8 mouse cellular contexts compared by ENCODE assay signal in genomic region chr16:91465505-91466240, GRCm38 (mm10). TPM values are rescaled to one million over a fixed set of nuclear protein-coding genes. Genes with fewer than 3 reads are reported as not detected.
DNase-seq lines count a peak whose midpoint lies in the region; ATAC-seq and TF ChIP-seq lines count a peak whose summit lies in the region.

No protein-coding gene starts in this region.

- H3K4me2 ChIP-seq in heart, embryonic 15.5 days, result peak overlapping the region; percentile 94
- H3K4me2 ChIP-seq in hindbrain, embryonic 11.5 days (replicated peaks; ENCODE audit: low read depth, low read length), result peak overlapping the region; percentile 85
- H3K4me2 ChIP-seq in midbrain, embryonic 12.5 days (replicated peaks), result peak overlapping the region; percentile 93

- H3K27ac ChIP-seq in heart, embryonic 15.5 days, result peak overlapping the region; percentile 85
- no peak overlapping the region; the same call in 1 of the 2 replicates for H3K27ac ChIP-seq in MEL (ENCODE audit: control insufficient read depth, low read depth, low read length)
- no peak overlapping the region for H3K27ac ChIP-seq in hindbrain, embryonic 11.5 days (ENCODE audit: low read depth, low read length)
- no peak overlapping the region; the same call in 1 of the 2 replicates for H3K27ac ChIP-seq in midbrain, embryonic 12.5 days (replicated peaks)

- intact Hi-C loops in heart, postnatal 14 days (cut with DNase I), result loop anchor here (2.0 kb wide), 1 partner anchor 19 kb away; the partner anchor contains the start of gene Ifnar1
- intact Hi-C loops in gastrocnemius, postnatal 14 days (cut with DNase I; ENCODE audit: low total_unique reads), result no loop called here

- TF ChIP-seq RAD21 in MEL (IDR thresholded peaks at IDR 0.05; ENCODE audit: low read depth, low read length), result no peak

- no peaks in the 10 kb centered on the region for H3K27me3 ChIP-seq in heart, embryonic 15.5 days
- H3K27me3 ChIP-seq in MEL (ENCODE audit: control insufficient read depth in 1 of 2, insufficient read depth in 2 of 2, low read length in 2 of 2), result no peaks in the 10 kb centered on the region
- no peaks in the 10 kb centered on the region for H3K27me3 ChIP-seq in hindbrain, embryonic 11.5 days (ENCODE audit: control insufficient read depth, insufficient read depth, low read length)
- peaks cover 4% of the 10 kb centered on the region; the same call in 1 of the 2 replicates for H3K27me3 ChIP-seq in midbrain, embryonic 12.5 days

- TF ChIP-seq EP300 in MEL (IDR thresholded peaks at IDR 0.05; ENCODE audit: low read depth in 1 of 2, low read length in 2 of 2), result no peak

- no peaks in the 10 kb centered on the region; the same call in 1 of the 2 replicates for H3K79me2 ChIP-seq in MEL (ENCODE audit: control insufficient read depth, insufficient read depth, low read length, poor library complexity)

- no peak for TF ChIP-seq CTCF in MEL (IDR thresholded peaks at IDR 0.05 in 2 of 3, conservative IDR thresholded peaks at IDR 0.05 in 1 of 3; ENCODE audit: control insufficient read depth in 1 of 3, insufficient read depth in 1 of 3, low read depth in 2 of 3, low read length in 3 of 3, poor library complexity in 1 of 3, severe bottlenecking in 1 of 3)

- H3K4me3 ChIP-seq in heart, embryonic 15.5 days, result peak overlapping the region; percentile 75
- peak overlapping the region; percentile 55 to 76 for H3K4me3 ChIP-seq in MEL (ENCODE audit: control insufficient read depth in 1 of 2, insufficient read depth in 1 of 2, low read depth in 2 of 2, low read length in 2 of 2)
- H3K4me3 ChIP-seq in hindbrain, embryonic 11.5 days (ENCODE audit: low read depth, low read length), result peak overlapping the region; percentile 53
- peak overlapping the region; percentile 60 for H3K4me3 ChIP-seq in midbrain, embryonic 12.5 days

- peak overlapping the region; percentile 71 for H3K9ac ChIP-seq in heart, embryonic 15.5 days
- H3K9ac ChIP-seq in MEL (ENCODE audit: control insufficient read depth, low read depth, low read length, poor library complexity, severe bottlenecking), result peak overlapping the region; percentile 69
- H3K9ac ChIP-seq in hindbrain, embryonic 11.5 days (ENCODE audit: low read depth, low read length), result peak overlapping the region; percentile 46; the same call in 1 of the 2 replicates
- H3K9ac ChIP-seq in midbrain, embryonic 12.5 days (replicated peaks), result peak overlapping the region; percentile 62

- no peak for TF ChIP-seq POLR2A in MEL (IDR thresholded peaks at IDR 0.05; ENCODE audit: control insufficient read depth in 1 of 2, insufficient read depth in 1 of 2, low read depth in 1 of 2, low read length in 2 of 2, poor library complexity in 1 of 2)

- no peak for ATAC-seq in heart, embryonic 15.5 days (replicated peaks; ENCODE audit: insufficient number of reproducible peaks, insufficient read depth, low FRiP score, low read depth)
- ATAC-seq in hindbrain, embryonic 11.5 days (ENCODE audit: low FRiP score), result no peak; the same call in 1 of the 2 replicates
- ATAC-seq in midbrain, embryonic 12.5 days (ENCODE audit: low FRiP score, low read depth), result no peak

- peaks cover 31% of the 10 kb centered on the region for H3K4me1 ChIP-seq in heart, embryonic 15.5 days (replicated peaks)
- peaks cover 0 to 10% of the 10 kb centered on the region in 2 experiments; a peak in 3 of 4 replicates for H3K4me1 ChIP-seq in MEL (ENCODE audit: control insufficient read depth in 1 of 2, insufficient read depth in 2 of 2, low read length in 2 of 2)
- peaks cover 2% of the 10 kb centered on the region; the same call in 1 of the 2 replicates for H3K4me1 ChIP-seq in hindbrain, embryonic 11.5 days (replicated peaks; ENCODE audit: control insufficient read depth, insufficient read depth, low read length)
- H3K4me1 ChIP-seq in midbrain, embryonic 12.5 days, result peaks cover 19% of the 10 kb centered on the region

- WGBS in heart, embryonic 15.5 days, result 51% methylated on average over 13 of the region's 13 CpGs
- WGBS in hindbrain, embryonic 11.5 days, result 59% methylated on average over 13 of the region's 13 CpGs
- WGBS in midbrain, embryonic 12.5 days, result 56% methylated on average over 13 of the region's 13 CpGs

- H3K9me3 ChIP-seq in heart, embryonic 15.5 days (replicated peaks), result no peaks in the 10 kb centered on the region
- no peaks in the 10 kb centered on the region for H3K9me3 ChIP-seq in MEL (replicated peaks; ENCODE audit: insufficient read depth, low read length)
- no peaks in the 10 kb centered on the region for H3K9me3 ChIP-seq in hindbrain, embryonic 11.5 days (ENCODE audit: control insufficient read depth, low read length)
- H3K9me3 ChIP-seq in midbrain, embryonic 12.5 days, result no peaks in the 10 kb centered on the region

- DNase-seq in heart, postnatal 14 days, result no peak
- no peak for DNase-seq in MEL (ENCODE audit: low read depth, low spot score)
- DNase-seq in hindbrain, embryonic 11.5 days (ENCODE audit: low spot score), result no peak
- DNase-seq in gastrocnemius, postnatal 14 days, result no peak
- no peak for DNase-seq in Muller cell, postnatal 12 days (ENCODE audit: inconsistent ontology term)
- no peak for DNase-seq in thymus, postnatal 14 days

- H3K36me3 ChIP-seq in heart, embryonic 15.5 days, result no peaks in the 10 kb centered on the region
- peaks cover 0 to 11% of the 10 kb centered on the region in 2 experiments; a peak in 2 of 4 replicates for H3K36me3 ChIP-seq in MEL (ENCODE audit: control insufficient read depth in 1 of 2, insufficient read depth in 2 of 2, low read length in 2 of 2)
- no peaks in the 10 kb centered on the region for H3K36me3 ChIP-seq in hindbrain, embryonic 11.5 days (ENCODE audit: control insufficient read depth, insufficient read depth, low read length)
- no peaks in the 10 kb centered on the region; the same call in 1 of the 2 replicates for H3K36me3 ChIP-seq in midbrain, embryonic 12.5 days

TF ChIP-seq in MEL, 35 proteins besides CTCF, POLR2A, EP300 and RAD21:
- TF ChIP-seq GATA1 (IDR thresholded peaks at IDR 0.05; ENCODE audit: low read depth, low read length) (no peak), JUND (IDR thresholded peaks at IDR 0.05; ENCODE audit: low read depth, low read length) (no peak), MAX (IDR thresholded peaks at IDR 0.05; ENCODE audit: low read length) (no peak), ETS1 (IDR thresholded peaks at IDR 0.05; ENCODE audit: low read depth, low read length) (no peak), ZMIZ1 (IDR thresholded peaks at IDR 0.05; ENCODE audit: low read depth, low read length) (no peak), MYB (IDR thresholded peaks at IDR 0.05; ENCODE audit: low read depth, low read length) (no peak), KAT2A (conservative IDR thresholded peaks at IDR 0.05; ENCODE audit: low read depth, low read length) (no peak), E2F4 (IDR thresholded peaks at IDR 0.05; ENCODE audit: borderline replicate concordance, low read depth, low read length) (no peak), TCF12 (IDR thresholded peaks at IDR 0.05; ENCODE audit: low read depth, low read length) (no peak), TBP (IDR thresholded peaks at IDR 0.05; ENCODE audit: low read depth, low read length) (no peak), USF2 (IDR thresholded peaks at IDR 0.05; ENCODE audit: borderline replicate concordance in 1 of 2, insufficient read depth in 1 of 2, low read depth in 1 of 2, low read length in 2 of 2) (no peak), NRF1 (IDR thresholded peaks at IDR 0.05; ENCODE audit: insufficient read depth, low read depth, low read length, poor library complexity, severe bottlenecking) (no peak), ELF1 (IDR thresholded peaks at IDR 0.05; ENCODE audit: low read depth, low read length) (no peak), ZNF384 (IDR thresholded peaks at IDR 0.05; ENCODE audit: low read depth, low read length) (no peak), BHLHE40 (IDR thresholded peaks at IDR 0.05; ENCODE audit: borderline replicate concordance, low read depth, low read length) (no peak), POLR2AphosphoS2 (IDR thresholded peaks at IDR 0.05; ENCODE audit: low read length) (no peak), MAFK (IDR thresholded peaks at IDR 0.05; ENCODE audit: borderline replicate concordance, low read depth, low read length) (no peak), ZC3H11A (IDR thresholded peaks at IDR 0.05; ENCODE audit: low read depth, low read length) (no peak)

RNA-seq across cellular contexts. Expression of gene Ifnar1, which starts 19.4 kb away (rescaled TPM):
- polyA plus RNA-seq in heart, embryonic 15.5 days (2015; fragmentation: Nextera tagmentation; extraction: Ambion mirVana), result 32.7 and 43.0 TPM in 2 replicates
- total RNA-seq in heart, postnatal 14 days (2021), result 10 to 100 TPM; 36.6 to 42.0 TPM
- total RNA-seq in MEL (2012; rRNA removed), result 10.3 and 12.2 TPM in 2 replicates
- 10 to 100 TPM in 1 of 2 experiments, not detected in 1; 20.2 TPM for polyA plus RNA-seq in MEL (2012; ENCODE audit: insufficient read depth in 1 of 2, insufficient read length in 2 of 2, low read depth in 1 of 2, low replicate concordance in 2 of 2, missing spikeins in 1 of 2)
- polyA plus RNA-seq in hindbrain, embryonic 11.5 days (2014; fragmentation: Nextera tagmentation; extraction: Ambion mirVana), result 51.6 and 52.9 TPM in 2 replicates
- polyA plus RNA-seq in midbrain, embryonic 12.5 days (2016; fragmentation: Nextera tagmentation; extraction: Ambion mirVana), result 56.5 and 60.0 TPM in 2 replicates
- total RNA-seq in gastrocnemius, postnatal 14 days (2021), result 10 to 100 TPM; 26.1 to 28.7 TPM

RNA-seq across cellular contexts. Expression of gene Il10rb, which starts 59.7 kb away (rescaled TPM):
- 57.9 and 58.9 TPM in 2 replicates for polyA plus RNA-seq in heart, embryonic 15.5 days (2015; fragmentation: Nextera tagmentation; extraction: Ambion mirVana)
- 10 to 100 TPM; 86.4 to 94.7 TPM for total RNA-seq in heart, postnatal 14 days (2021)
- 4.7 and 5.9 TPM in 2 replicates for total RNA-seq in MEL (2012; rRNA removed)
- polyA plus RNA-seq in MEL (2012; ENCODE audit: insufficient read depth in 1 of 2, insufficient read length in 2 of 2, low read depth in 1 of 2, low replicate concordance in 2 of 2, missing spikeins in 1 of 2), result 10 to 100 TPM in 1 of 2 experiments, not detected in 1; 14.6 TPM
- 8.6 and 9.0 TPM in 2 replicates for polyA plus RNA-seq in hindbrain, embryonic 11.5 days (2014; fragmentation: Nextera tagmentation; extraction: Ambion mirVana)
- polyA plus RNA-seq in midbrain, embryonic 12.5 days (2016; fragmentation: Nextera tagmentation; extraction: Ambion mirVana), result 7.9 and 9.1 TPM in 2 replicates
- 10 to 100 TPM in 1 of 2 experiments, 1 to 10 TPM in 1; 9.0 to 10.1 TPM for total RNA-seq in gastrocnemius, postnatal 14 days (2021)
